Mouse (Mus musculus) E14TG2a.4 (cell line): ENCODE results near the gene Olfr894.

Experiments
- CTCF ChIP-seq: conservative IDR thresholded peaks from 2 replicates; pipeline ENCODE4 v1.5.1; 2014; ENCODE audit warnings: low read length
- NANOG ChIP-seq: IDR thresholded peaks from 2 replicates; pipeline ENCODE4 v1.6.1; 2014; ENCODE audit warnings: borderline replicate concordance, low read length, mixed read lengths
- POU5F1 ChIP-seq: IDR thresholded peaks from 2 replicates; pipeline ENCODE4 v1.6.1; 2014; ENCODE audit warnings: low read length, borderline replicate concordance

DNA sequence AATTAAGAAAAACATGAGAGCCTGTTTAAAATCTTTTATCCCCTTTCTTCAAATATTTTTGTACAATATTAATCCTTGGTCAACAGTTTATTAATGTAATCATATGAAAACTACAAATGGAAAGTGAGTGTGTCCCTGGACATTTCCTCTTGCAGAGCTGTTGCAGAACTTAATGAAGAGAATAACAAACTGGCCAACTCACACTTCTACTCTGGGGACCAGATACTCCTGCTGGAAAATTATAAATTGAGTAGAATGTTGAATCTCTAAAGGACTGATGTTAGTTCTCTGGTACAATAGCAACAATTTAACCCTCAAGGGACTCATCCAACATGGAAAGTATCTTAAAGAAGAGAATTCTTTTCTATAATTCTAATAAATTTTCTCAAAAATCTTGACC is 49.7 kb downstream of the Olfr894 start, which contains the start of gene Olfr895:
- TF ChIP-seq CTCF (no peak), NANOG (no peak), POU5F1 (no peak)
